ENCODE assay signal across 15 mouse cellular contexts in genomic region chr14:37279356-37279755, GRCm38 (mm10).
"Had no signal": no experiment of that assay in that cellular context is flagged by ENCODE, and none has a peak within 500 bp of the region (broad histone marks: within the 10 kb centered on the region; RNA-seq: fewer than 3 reads in every experiment).

No protein-coding gene starts in this region.

- H3K27me3 ChIP-seq: lung, embryonic 15.5 days; megakaryocyte, embryonic 14.5 days; midbrain, embryonic 13.5 days; midbrain, embryonic 15.5 days; neural tube, embryonic 12.5 days; stomach, embryonic 15.5 days had no signal

- H3K9me3 ChIP-seq: lung, embryonic 15.5 days; megakaryocyte, embryonic 14.5 days; midbrain, embryonic 13.5 days; midbrain, embryonic 15.5 days; neural tube, embryonic 12.5 days; stomach, embryonic 15.5 days had no signal

- H3K4me1 ChIP-seq: lung, embryonic 15.5 days; megakaryocyte, embryonic 14.5 days; midbrain, embryonic 13.5 days; midbrain, embryonic 15.5 days; neural tube, embryonic 12.5 days; stomach, embryonic 15.5 days had no signal

- H3K4me3 ChIP-seq: lung, embryonic 15.5 days; megakaryocyte, embryonic 14.5 days; midbrain, embryonic 13.5 days; midbrain, embryonic 15.5 days; neural tube, embryonic 12.5 days; stomach, embryonic 15.5 days had no signal

- H3K27ac ChIP-seq: lung, embryonic 15.5 days; macrophage; midbrain, embryonic 13.5 days; midbrain, embryonic 15.5 days; neural tube, embryonic 12.5 days; stomach, embryonic 15.5 days; stomach, postnatal 0 days had no signal

- H3K36me3 ChIP-seq: lung, embryonic 15.5 days; midbrain, embryonic 13.5 days; midbrain, embryonic 15.5 days; neural tube, embryonic 12.5 days; stomach, embryonic 15.5 days had no signal

- DNase-seq: lung, adult 2 months; lung, postnatal 14 days; lung, postnatal 36 days; right cerebral cortex, postnatal 14 days; thymus, adult 2 months; thymus, postnatal 25 days; thymus, postnatal 4 days had no signal
